Mouse (Mus musculus): ENCODE results near the gene Gh.
A peak's percentile ranks its signal among the peaks of the same experiment; 100 is the strongest.

The Gh gene

DNA sequence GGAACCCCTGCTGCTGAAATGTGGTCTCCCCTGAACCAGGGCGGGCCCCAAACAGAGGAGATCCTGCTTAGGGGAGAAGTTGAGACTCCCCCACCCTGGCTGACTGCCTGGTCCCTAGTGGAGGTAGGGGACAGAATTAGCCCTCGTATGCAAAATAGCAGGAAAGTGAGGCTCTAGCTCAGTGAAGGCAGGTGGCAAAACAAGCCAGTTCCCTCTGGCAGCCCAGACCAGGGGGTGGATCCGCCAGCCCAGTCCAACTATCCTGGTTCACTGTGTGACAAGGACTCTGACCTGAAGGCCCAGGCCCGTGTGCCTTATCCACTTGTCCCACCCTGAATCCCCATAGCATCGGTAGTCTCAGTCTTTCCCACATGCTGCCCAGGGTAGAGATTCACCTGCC lies 8.5 kb upstream of the Gh start:
- no peak for DNase-seq (ENCODE audit: low read depth in 1 of 2, low spot score in 2 of 2)

DNA sequence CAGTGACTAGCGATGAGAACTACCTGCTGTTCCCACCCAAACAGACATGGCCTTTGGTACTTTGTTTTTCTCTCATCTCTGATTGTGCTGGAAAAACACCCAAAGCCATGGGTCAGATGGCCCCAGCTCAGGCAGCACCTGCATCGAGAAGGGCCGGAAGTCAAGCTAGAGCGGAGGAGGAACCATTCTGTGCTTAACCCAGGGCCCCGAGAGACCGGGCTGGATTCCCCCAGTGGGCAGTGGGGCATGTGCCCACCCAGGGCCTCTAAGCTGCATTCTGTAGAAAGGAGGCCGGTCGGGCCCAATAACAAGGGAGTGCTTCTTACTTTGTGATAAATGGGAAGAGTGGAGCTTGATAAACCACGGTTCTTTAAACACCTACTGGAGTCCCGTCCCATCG lies 6.5 kb upstream of the Gh start:
- no peak for DNase-seq (ENCODE audit: low read depth in 1 of 2, low spot score in 2 of 2)

DNA sequence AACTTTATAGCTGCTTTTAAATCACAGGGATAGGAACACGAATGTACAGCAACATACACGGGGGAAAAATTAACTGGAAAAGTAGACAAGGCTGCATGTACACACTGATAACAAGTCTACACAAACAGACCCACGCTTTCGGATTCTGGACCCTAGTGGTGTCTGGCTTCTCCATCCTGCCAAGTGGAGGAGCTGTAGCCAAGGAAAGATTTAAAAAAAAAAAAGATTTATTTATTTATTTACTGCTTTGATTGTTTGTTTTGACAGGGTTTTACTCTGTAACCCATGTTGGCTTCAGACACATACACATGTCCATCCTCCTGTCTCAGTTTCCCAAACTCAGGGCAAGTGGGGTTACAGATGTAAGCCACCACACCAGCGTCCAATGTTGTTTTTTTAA lies 5.8 kb upstream of the Gh start:
- no peak for DNase-seq (ENCODE audit: low read depth in 1 of 2, low spot score in 2 of 2)

DNA sequence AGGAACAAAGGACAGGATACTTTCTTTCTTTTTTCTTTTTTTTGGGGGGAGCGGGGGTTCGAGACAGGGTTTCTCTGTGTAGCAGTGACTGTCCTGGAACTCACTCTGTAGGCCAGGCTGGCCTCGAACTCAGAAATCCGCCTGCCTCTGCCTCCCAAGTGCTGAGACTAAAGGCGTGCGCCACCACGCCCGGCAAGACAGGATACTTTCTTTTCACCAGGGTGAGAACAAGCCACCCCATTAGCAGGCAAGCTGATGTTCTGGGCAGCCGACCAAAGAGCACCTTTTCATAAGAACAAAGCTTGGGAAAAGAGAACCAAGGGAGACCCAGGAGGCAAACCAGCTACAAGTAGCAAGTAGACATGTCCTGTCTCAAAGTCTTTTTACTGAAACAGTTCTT lies 5.1 kb upstream of the Gh start:
- DNase-seq (ENCODE audit: low read depth in 1 of 2, low spot score in 2 of 2), result no peak

DNA sequence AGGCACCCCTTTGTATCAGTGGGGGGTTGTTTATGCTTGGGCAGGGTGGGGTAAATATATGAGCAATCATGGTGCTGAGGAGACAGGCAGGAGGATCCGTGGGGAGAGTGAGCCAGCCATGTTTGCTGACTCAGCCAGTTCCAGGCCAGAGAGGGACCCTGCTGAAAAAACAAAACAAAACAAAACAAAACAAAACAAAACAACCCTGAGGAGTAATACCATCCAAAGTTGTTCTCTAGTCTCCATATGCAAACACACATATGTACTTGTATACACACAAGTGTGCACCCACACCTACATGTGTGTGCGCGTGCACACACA lies 4.4 kb upstream of the Gh start:
- DNase-seq (ENCODE audit: low read depth in 1 of 2, low spot score in 2 of 2), result no peak

DNA sequence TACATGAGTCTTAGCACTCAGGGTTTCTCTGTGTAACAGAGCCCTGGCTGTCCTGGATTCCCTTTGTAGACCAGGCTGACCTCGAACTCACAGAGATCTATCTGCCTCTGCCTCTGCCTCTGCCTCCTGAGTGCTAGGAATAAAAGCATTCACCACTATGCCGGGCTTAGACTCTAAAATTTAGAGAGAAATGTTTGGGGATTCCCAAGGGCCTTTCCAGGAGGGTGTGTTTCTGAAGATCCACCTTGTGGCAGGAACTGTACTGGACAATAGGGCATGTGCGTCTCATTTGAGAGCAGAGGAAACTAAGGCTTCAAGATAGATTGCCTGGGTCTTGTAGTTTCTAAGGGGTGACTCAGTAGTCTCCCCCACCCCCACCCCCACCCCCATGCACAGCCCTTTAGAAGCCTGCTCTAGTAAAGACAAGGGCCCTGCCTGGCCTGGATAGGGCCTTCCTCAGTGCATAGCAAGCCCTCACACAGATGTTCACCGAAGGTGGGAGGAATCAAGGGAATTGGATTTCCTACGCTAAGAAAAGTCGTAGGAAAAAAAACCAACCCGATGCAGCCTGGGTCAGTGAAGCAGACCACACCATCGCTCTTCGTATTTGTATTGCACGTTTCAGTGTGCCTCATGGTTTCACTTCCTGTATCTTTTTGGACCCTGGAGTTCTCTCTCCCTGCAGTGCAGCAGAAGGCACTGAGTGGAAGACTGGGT lies 3.8 kb upstream of the Gh start:
- DNase-seq (ENCODE audit: low read depth in 1 of 2, low spot score in 2 of 2), result peak in 1 of 2 experiments; percentile 38

DNA sequence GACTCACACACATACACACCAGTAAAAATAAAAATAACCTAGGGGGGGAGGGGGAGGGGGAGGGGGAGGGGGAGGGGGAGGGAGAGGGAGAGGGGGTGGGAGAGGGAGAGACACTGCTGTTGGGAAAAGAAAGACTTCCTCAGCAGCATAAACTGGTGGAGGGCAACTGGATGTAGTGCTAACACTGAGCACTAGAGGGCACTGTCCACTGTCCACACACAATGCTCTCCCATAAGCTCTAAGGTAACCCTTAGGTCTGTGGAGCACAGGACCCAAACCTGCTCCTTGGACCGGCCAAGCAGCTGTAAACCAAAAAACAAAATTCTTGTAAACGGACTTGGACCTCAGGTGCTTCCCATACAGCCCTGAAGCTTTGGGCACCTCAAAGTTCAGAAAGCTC lies 969 bp upstream of the Gh start:
- DNase-seq (ENCODE audit: low read depth in 1 of 2, low spot score in 2 of 2), result peak in 1 of 2 experiments; percentile 37

DNA sequence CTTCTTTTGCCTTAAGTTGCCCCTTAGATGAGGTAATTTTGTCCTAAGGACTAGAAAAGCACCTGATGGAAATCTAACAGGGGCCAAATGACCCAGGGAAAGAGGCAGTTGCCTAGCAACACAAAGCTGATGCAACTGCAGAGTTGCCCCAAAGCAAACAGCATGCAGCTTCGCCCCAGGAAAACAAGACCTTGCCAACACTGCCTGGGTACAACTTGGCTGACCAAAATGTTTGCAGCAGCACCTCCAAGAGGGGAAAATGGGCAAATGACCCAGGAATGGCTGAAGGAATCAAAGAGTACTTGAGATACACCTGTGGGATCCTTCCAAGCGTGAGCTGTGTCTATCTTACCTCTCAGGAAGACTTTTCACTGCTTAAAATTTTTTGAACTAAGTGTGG lies 9.8 kb downstream of the Gh start:
- no peak for DNase-seq (ENCODE audit: low read depth in 1 of 2, low spot score in 2 of 2)

DNA sequence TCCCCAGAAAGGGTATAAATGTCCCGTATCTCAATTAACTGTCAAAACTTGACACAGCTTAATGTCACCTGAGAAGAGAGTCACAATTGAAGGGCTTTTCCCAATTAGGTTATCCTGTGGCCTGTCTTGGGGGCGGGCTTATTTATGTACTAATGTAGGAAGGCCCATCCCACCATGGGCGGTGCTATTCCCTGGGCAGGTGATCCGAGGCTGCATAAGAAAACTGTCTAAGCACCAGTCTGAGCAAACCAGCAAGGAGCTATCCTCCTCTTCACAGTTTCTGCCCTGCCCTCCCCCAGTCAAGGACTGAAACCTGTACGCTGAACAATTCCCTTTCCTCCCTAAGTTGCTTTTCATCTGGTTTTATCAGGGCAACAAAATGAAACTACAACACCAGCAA lies 11.3 kb downstream of the Gh start:
- no peak for DNase-seq (ENCODE audit: low read depth in 1 of 2, low spot score in 2 of 2)

DNA sequence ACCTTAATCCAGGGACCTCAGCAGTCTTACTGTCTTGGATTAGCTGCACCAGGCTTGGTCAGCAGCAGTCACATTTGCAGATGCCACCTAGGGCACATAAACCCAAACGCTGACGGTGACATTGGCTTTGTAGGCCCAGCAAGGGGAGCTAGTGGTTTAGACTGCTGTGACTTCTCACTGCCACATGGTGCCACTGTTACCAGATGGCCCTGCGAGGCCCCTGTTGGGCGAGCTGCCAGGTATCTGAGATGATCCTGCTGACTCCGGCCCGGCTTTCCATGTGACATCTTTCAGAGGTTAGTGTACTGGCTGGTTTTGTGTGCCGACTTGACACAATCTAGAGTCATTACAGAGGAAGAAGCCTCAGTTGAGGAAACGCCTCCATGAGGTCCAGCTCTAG lies 12.3 kb downstream of the Gh start:
- no peak for DNase-seq (ENCODE audit: low read depth in 1 of 2, low spot score in 2 of 2)

DNA sequence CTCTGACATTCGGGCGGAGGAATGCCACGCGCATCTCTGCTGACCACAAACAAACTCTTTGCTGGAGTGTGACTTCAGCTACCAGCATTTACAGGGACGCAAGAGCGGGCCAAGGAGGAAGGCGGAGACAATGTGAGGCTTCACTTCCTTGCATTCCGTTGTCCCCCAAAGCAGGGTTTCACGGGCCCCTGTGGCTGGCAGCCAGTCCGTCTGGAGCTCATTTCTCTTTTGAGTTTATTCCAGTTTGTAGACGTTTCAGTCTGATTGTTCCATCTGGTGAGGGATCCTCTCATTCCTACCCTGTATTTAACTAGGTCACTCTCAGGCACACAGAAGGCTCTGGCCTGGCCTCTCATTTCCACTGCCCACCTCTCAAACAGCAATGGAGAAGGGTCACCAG lies 14.7 kb downstream of the Gh start:
- DNase-seq (ENCODE audit: low read depth in 1 of 2, low spot score in 2 of 2), result no peak

DNA sequence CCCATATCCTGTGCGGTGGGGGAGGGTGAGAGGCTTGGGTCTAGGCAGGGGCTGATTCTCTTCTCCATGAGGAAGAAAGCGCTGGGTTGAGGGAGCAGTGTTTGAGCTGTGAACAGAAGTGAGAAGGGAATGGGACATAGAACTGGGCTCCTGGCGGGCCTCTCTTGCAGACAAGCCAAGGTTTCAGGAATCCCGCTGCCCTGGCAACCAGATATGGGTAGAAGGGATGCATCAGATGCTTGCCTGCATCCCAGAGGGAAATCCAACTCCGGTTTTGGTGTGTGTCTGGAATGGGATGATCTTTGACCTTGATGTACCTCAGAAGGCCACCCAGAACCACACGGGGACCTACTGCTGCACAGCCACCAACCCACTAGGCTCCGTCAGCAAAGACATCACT lies 15.5 kb downstream of the Gh start:
- DNase-seq (ENCODE audit: low read depth in 1 of 2, low spot score in 2 of 2), result no peak

DNA sequence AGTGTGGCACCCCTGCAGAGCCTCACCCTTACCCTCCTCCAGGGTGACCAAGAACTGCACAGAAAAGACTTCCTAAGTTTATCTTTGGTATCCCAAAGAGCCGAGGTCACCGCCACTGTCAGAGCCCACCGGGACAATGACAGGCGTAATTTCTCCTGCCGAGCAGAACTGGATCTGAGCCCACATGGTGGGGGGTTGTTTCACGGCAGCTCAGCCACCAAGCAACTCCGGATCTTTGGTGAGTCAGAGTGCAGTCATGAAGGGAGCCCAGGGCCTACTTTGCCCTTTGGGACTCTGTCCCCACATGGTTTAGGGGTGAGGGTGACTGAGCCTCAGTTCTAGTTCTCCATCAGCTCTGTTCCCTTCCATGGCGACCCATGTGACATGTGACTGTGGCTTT lies 17.5 kb downstream of the Gh start:
- DNase-seq (ENCODE audit: low read depth in 1 of 2, low spot score in 2 of 2), result no peak

DNA sequence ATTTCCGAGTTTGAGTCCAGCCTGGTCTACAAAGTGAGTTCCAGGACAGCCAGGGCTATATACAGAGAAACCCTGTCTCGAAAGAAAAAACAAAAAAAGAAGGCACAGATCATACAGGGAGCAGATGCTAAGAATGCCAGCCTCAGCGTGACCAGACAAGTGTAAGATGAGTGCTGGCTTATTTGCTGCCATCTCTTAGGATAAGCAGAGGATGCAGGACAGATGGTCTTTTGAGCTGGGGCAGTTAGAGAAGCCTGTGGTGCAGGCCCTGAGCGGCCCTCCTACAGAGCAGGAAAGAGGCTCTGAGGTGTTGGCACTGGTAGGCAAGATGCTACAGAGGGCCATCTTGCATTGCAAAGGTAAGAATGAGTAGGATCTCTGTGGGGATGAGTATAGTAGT lies 18.3 kb downstream of the Gh start:
- no peak for DNase-seq (ENCODE audit: low read depth in 1 of 2, low spot score in 2 of 2)

DNA sequence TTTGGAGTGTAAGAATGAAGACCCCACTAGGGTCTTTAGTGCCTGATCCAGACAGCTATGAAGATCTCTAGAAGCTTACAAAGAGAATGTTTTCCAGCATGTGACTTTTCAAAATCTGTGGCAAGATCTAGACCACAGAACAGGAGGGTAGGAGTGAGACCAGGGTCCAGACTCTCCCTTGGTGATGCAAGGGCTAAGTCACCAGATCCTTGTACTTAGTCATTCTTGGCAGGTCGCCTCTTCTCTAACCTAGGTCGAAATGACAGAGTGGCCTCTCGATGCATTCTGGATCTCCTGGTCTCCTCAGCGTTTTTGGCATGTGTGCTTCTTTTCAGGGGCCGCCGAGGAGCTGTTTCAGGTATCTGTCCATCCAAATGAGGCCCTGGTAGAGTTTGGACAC lies 19.2 kb downstream of the Gh start:
- DNase-seq (ENCODE audit: low read depth in 1 of 2, low spot score in 2 of 2), result no peak

DNA sequence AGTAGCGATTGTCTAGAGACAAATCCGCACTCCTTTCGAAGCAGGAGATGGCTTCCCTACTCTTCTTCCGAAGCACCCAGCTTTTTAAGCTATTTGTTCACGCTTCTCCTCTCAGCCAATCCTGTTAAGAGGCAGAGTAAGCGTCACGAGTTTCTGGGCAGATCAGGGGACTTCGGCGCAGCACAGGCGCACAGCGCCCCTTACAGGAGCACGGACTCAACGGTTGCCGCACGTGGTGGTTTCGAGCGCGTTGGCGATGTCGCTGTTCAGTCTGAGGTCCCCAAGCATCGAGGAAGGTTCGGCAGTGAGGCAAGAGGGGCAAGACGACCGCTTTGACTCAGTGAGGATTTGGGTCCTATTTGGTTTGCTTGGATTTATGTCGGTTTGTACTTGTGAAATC lies 25.2 kb downstream of the Gh start, which contains the start of gene Tcam1:
TSS of gene Tcam1 (plus strand) at position 219 of the 400 bp plus-strand sequence.
- DNase-seq (ENCODE audit: low read depth in 1 of 2, low spot score in 2 of 2), result peak; percentile 81 to 94

DNA sequence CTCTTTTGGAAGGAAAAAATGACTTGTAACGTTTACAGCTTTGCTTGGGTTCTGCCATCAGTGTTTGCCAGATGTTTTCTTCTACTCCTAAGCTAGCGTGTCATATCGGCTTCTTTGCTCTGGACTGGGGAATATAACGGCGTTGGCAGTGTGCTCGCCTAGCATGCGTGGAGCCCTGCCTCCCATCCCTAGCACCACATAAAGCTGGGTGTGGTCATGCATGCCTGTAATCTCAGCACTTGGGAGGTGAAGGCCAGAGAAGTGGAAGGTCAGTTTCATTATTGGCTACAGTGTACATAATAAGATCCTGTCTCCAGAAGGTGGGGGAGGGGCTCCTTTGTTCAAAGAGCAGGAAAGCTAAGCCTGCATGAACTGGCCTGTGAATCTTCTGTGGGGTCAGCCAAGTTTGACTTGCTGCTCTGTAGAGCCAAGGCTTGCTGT lies 26.7 kb downstream of the Gh start:
- DNase-seq (ENCODE audit: low read depth in 1 of 2, low spot score in 2 of 2), result no peak

DNA sequence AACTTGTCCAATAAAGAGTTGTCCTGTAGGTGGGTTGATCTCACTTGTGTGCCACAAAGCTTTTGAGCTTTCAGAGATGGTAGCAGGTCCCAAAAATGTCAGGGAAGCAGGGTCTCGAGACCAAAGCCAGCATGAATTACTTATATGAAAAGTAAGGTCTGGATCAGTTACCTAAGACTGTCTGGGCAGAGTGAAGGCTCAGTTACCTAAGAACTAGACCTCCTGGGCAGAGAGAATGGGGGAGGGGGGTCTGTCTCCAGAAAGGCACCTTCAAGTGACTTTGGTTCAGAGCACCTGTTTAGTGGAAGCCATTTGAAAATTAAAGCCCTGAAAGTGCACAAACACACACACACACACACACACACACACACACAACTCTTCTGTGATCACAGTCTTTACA lies 27.3 kb downstream of the Gh start:
- no peak for DNase-seq (ENCODE audit: low read depth in 1 of 2, low spot score in 2 of 2)

DNA sequence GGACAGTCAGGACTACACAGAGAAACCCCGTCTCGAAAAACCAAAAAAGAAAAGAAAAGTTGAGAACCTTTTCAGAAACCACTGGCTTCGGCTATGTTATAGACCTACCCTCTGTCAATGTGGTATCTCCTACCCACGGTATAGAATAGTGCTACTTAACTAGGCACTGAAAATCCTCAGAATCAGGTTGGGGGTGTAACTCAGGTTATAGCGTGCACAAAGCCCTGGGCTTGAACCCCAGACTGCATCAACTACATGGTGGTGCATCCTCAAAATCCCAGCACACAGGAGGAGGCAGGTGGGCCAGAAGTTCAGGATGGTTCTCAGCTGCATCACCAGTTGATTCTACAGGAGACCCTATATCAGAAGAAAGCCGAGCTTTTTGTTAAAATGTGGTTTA lies 27.9 kb downstream of the Gh start:
- no peak for DNase-seq (ENCODE audit: low read depth in 1 of 2, low spot score in 2 of 2)

DNA sequence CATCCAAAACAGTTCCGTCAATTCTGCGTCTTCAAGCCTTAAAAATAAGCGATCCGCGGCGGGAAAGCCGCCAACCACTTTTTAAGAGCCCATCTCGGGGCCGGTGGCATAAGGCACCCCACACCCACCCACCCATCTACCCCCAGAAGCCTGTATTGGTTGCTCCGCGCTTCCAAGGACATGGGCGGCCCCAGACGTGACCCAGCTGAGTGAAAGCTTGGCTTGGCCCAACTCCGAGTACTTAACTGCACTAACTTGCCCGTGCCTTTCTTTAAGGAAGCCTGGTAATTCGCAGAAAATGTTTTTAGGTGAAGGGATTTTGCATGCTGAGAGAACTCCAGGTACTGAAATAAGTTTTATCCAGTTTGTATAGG lies 28.4 kb downstream of the Gh start:
- DNase-seq (ENCODE audit: low read depth in 1 of 2, low spot score in 2 of 2), result no peak

DNA sequence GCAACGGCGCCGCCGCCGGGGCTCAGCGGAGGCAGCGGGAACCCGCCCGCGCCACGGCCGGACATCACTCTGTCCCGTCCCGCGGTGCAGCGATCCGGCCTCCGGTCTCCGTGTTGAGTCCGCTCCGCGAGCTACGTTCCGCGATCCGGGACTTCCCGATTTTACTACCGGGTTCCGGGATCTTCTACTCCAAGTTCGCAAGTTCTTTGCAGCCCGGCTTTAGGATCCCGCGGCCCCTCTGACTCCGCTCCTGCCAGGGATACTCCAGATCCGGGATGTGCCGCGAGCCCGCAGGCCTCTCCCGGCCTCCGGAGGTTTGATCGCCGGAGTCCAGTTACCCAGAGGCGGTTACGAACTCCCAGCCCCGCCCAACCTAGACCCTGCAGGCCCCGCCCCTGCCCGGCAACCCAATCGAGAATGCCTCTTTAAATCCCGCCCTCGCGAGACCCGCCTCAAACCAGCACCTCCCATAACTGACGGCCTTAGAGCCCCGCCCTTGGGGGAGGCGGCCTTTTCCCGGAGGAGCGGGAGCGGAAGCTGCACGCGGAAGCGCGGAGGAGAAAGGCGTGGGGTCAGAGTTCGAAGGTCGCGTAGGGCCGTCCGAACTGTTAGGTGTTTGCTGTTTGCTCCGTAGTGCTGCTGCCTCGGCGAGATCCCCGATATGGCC lies 28.9 kb downstream of the Gh start, which contains the start of gene Smarcd2:
TSS of gene Smarcd2 (minus strand) at position 329 of the 667 bp plus-strand sequence.
- peak; percentile 98 to 99 for DNase-seq (ENCODE audit: low read depth in 1 of 2, low spot score in 2 of 2)

DNA sequence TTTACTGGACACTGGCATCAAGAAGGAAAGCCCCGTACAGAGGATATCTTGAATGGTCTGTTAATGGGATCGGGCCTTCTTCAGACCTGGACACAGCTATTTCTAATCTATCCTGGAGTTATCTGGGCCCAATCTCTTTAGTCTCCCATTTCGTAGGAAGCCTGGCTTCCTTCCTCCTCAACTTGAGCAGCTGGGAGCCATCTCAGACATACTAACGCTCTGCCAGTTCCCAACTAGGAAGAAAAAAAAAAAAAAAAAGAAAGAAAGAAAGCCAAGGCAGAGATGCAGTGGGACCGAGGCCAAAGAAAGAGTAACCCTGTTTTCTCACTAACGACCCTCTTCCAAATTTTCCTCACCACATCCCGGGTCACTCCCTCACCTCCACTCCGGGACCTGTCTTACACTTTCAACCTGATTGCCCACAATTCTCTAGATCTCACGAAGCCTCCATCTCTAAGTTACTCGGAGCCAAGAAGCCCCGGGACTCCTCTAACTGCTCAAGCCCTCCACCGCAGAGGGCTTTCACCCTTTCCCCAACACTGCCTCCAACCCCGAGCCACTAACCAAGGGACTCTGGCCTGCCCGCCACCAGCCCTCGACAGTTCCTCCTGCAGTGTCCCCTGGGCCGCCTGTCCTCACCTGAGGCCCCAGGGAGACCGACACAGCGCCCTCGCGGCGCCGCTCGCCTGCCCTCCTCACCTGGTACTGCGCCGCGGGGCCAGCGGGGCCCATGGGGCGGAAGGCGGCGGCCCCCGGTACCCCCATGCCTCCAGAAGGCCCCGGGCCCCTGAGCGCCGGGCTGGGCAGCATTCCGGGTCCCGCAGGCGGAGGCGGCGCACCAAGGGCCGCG lies 29.6 kb downstream of the Gh start:
- peak in 1 of 2 experiments; percentile 19 for DNase-seq (ENCODE audit: low read depth in 1 of 2, low spot score in 2 of 2)

Measured in monocyte, adult 2 months (primary cell).